Mouse (Mus musculus): ENCODE measurements around the gene Prdx2. TPM values are rescaled to one million over a fixed set of nuclear protein-coding genes. Genes with fewer than 3 reads are reported as not detected.

Gene Prdx2
- polyA plus RNA-seq, 1 experiment from 2014 or later, result 1,040 TPM

- H3K4me3 ChIP-seq (ENCODE audit: low read length), result no peak overlapping the region
- 31% methylated on average over 11 of the region's 11 CpGs for WGBS
- H3K9me3 ChIP-seq (ENCODE audit: control insufficient read depth, low read length), result no peaks in the 10 kb centered on the region
- peak overlapping the region; percentile 6; the same call in 1 of the 2 replicates for H3K4me2 ChIP-seq (ENCODE audit: low read length)
- H3K27ac ChIP-seq (ENCODE audit: low read depth, low read length), result peak overlapping the region; percentile 1; the same call in 1 of the 2 replicates
- H3K4me1 ChIP-seq (ENCODE audit: control insufficient read depth, insufficient read depth, low read depth, low read length), result peaks cover 59% of the 10 kb centered on the region
- H3K36me3 ChIP-seq (ENCODE audit: control insufficient read depth, insufficient read depth, low read length), result no peaks in the 10 kb centered on the region
- H3K27me3 ChIP-seq (replicated peaks; ENCODE audit: control insufficient read depth, insufficient read depth, low read length), result peaks cover 5% of the 10 kb centered on the region
- 0 out of 2 replicates have a peak overlapping the region, but pooled peaks have one; percentile 8 for H3K9ac ChIP-seq (ENCODE audit: low read depth, low read length)
- ATAC-seq, result no peak
Observed at GRCm38 (mm10) chr8:84980622-84981358, 11.4 kb downstream of the Prdx2 start.

- Histone ChIP-seq H3K9ac (ENCODE audit: low read depth, low read length) (no peak overlapping the region), H3K27ac (ENCODE audit: low read depth, low read length) (no peak overlapping the region), H3K4me1 (ENCODE audit: control insufficient read depth, insufficient read depth, low read depth, low read length) (peaks cover 50% of the 10 kb centered on the region), H3K27me3 (replicated peaks; ENCODE audit: control insufficient read depth, insufficient read depth, low read length) (peaks cover 5% of the 10 kb centered on the region), H3K4me2 (ENCODE audit: low read length) (no peak overlapping the region), H3K4me3 (ENCODE audit: low read length) (no peak overlapping the region), H3K9me3 (ENCODE audit: control insufficient read depth, low read length) (no peaks in the 10 kb centered on the region), H3K36me3 (ENCODE audit: control insufficient read depth, insufficient read depth, low read length) (no peaks in the 10 kb centered on the region)
- ATAC-seq, result no peak
- 78% methylated on average over 15 of the region's 15 CpGs for WGBS
Observed at GRCm38 (mm10) chr8:84981644-84982498, 12.5 kb downstream of the Prdx2 start.

DNA sequence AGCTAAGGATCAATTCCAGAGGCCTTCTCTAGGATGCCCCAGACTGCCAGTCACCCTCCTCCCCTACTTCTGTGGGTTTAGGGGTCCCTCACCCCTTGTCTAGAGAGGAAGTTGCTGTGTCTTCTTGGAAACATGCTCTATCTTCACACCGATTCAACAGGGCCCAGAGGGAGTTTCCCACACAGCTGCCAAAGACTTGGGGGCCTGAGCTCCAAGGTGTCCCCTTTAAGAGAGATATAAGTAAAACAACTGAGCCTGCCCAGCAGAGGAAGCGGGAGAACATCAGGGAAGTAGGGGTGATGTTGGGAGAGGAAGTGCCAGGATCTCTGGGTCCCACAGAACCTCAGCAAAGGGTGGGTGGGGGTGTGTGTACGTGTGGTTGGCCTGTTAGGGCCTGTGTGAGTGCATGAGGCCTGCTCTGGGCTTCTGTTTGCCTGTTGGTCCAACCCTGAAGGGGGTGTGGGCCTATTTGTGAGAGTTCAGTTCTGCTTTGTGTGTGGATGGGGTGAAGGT, 13.2 kb downstream of the Prdx2 start:
- H3K27me3 ChIP-seq (replicated peaks; ENCODE audit: control insufficient read depth, insufficient read depth, low read length), result peaks cover 4% of the 10 kb centered on the region; the same call in 1 of the 2 replicates
- no peak overlapping the region for H3K4me3 ChIP-seq (ENCODE audit: low read length)
- H3K4me2 ChIP-seq (ENCODE audit: low read length), result no peak overlapping the region
- WGBS, result 64% methylated on average over 3 of the region's 3 CpGs
- no peaks in the 10 kb centered on the region for H3K9me3 ChIP-seq (ENCODE audit: control insufficient read depth, low read length)
- ATAC-seq, result no peak
- H3K27ac ChIP-seq (ENCODE audit: low read depth, low read length), result no peak overlapping the region
- H3K4me1 ChIP-seq (ENCODE audit: control insufficient read depth, insufficient read depth, low read depth, low read length), result peaks cover 44% of the 10 kb centered on the region
- no peak overlapping the region for H3K9ac ChIP-seq (ENCODE audit: low read depth, low read length)
- no peaks in the 10 kb centered on the region for H3K36me3 ChIP-seq (ENCODE audit: control insufficient read depth, insufficient read depth, low read length)

GRCm38 (mm10) chr8:84984294-84985048, 15.1 kb downstream of the Prdx2 start:
- Histone ChIP-seq H3K4me1 (ENCODE audit: control insufficient read depth, insufficient read depth, low read depth, low read length) (peaks cover 30% of the 10 kb centered on the region), H3K27ac (ENCODE audit: low read depth, low read length) (0 out of 2 replicates have a peak overlapping the region, but pooled peaks have one; percentile 81)
- WGBS, result 16% methylated on average over 16 of the region's 16 CpGs

GRCm38 (mm10) chr8:84985049-84985683, 15.8 kb downstream of the Prdx2 start:
- under 1% methylated on average over 23 of the region's 23 CpGs for WGBS
- H3K27me3 ChIP-seq (replicated peaks; ENCODE audit: control insufficient read depth, insufficient read depth, low read length), result no peaks in the 10 kb centered on the region; the same call in 1 of the 2 replicates

More at GRCm38 (mm10) chr8:84984294-84985048, 15.1 kb downstream of the Prdx2 start:
- Histone ChIP-seq H3K27me3 (replicated peaks; ENCODE audit: control insufficient read depth, insufficient read depth, low read length) (no peaks in the 10 kb centered on the region; the same call in 1 of the 2 replicates), H3K36me3 (ENCODE audit: control insufficient read depth, insufficient read depth, low read length) (no peaks in the 10 kb centered on the region), H3K9ac (ENCODE audit: low read depth, low read length) (peak overlapping the region; percentile 6; the same call in 1 of the 2 replicates), H3K9me3 (ENCODE audit: control insufficient read depth, low read length) (no peaks in the 10 kb centered on the region), H3K4me2 (ENCODE audit: low read length) (peak overlapping the region; percentile 99), H3K4me3 (ENCODE audit: low read length) (peak overlapping the region; percentile 55; the same call in 1 of the 2 replicates)
- ATAC-seq, result no peak

GRCm38 (mm10) chr8:84985684-84986378, 16.4 kb downstream of the Prdx2 start:
- Histone ChIP-seq H3K27ac (ENCODE audit: low read depth, low read length) (peak overlapping the region; percentile 81), H3K9ac (ENCODE audit: low read depth, low read length) (peak overlapping the region; percentile 72), H3K4me3 (ENCODE audit: low read length) (peak overlapping the region; percentile 55), H3K27me3 (replicated peaks; ENCODE audit: control insufficient read depth, insufficient read depth, low read length) (no peaks in the 10 kb centered on the region; the same call in 1 of the 2 replicates), H3K36me3 (ENCODE audit: control insufficient read depth, insufficient read depth, low read length) (no peaks in the 10 kb centered on the region), H3K4me2 (ENCODE audit: low read length) (peak overlapping the region; percentile 99), H3K4me1 (ENCODE audit: control insufficient read depth, insufficient read depth, low read depth, low read length) (peaks cover 18% of the 10 kb centered on the region), H3K9me3 (ENCODE audit: control insufficient read depth, low read length) (no peaks in the 10 kb centered on the region)
- ATAC-seq, result peak; percentile 67
- 0% methylated on average over 53 of the region's 53 CpGs for WGBS

More at GRCm38 (mm10) chr8:84985049-84985683, 15.8 kb downstream of the Prdx2 start:
- Histone ChIP-seq H3K27ac (ENCODE audit: low read depth, low read length) (peak overlapping the region; percentile 81), H3K4me3 (ENCODE audit: low read length) (peak overlapping the region; percentile 55), H3K36me3 (ENCODE audit: control insufficient read depth, insufficient read depth, low read length) (no peaks in the 10 kb centered on the region), H3K4me2 (ENCODE audit: low read length) (peak overlapping the region; percentile 99), H3K4me1 (ENCODE audit: control insufficient read depth, insufficient read depth, low read depth, low read length) (peaks cover 23% of the 10 kb centered on the region), H3K9ac (ENCODE audit: low read depth, low read length) (peak overlapping the region; percentile 72), H3K9me3 (ENCODE audit: control insufficient read depth, low read length) (no peaks in the 10 kb centered on the region)
- no peak for ATAC-seq

DNA sequence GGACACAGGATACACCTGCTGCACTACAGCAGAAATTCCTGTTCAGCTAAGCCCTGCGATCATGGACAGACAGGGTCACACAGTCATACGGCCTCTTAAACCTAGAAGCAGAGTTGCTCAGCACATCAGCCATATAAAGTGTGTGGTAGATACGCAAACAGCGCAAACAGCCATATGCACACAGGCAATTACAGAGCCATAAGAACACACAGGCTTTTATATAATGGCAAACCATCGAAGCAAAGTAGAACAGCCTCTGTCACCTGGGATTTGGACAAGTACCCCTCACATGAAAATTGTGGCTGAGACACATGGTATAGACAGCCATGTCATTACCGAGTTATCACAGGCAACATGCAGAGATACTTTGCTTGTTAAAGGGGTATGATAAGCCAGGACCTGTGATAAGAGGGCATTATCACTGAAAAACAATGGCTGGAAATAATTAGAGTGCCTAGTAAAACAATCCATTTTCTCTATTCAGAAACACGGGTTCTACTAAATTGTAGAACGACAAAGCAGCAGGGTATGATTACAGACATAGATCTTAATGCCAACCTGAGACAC, 17.1 kb downstream of the Prdx2 start:
- Histone ChIP-seq H3K27ac (ENCODE audit: low read depth, low read length) (peak overlapping the region; percentile 81), H3K4me2 (ENCODE audit: low read length) (peak overlapping the region; percentile 99), H3K9me3 (ENCODE audit: control insufficient read depth, low read length) (no peaks in the 10 kb centered on the region), H3K36me3 (ENCODE audit: control insufficient read depth, insufficient read depth, low read length) (no peaks in the 10 kb centered on the region), H3K27me3 (replicated peaks; ENCODE audit: control insufficient read depth, insufficient read depth, low read length) (no peaks in the 10 kb centered on the region; the same call in 1 of the 2 replicates), H3K4me3 (ENCODE audit: low read length) (peak overlapping the region; percentile 55), H3K4me1 (ENCODE audit: control insufficient read depth, insufficient read depth, low read depth, low read length) (peaks cover 18% of the 10 kb centered on the region), H3K9ac (ENCODE audit: low read depth, low read length) (0 out of 2 replicates have a peak overlapping the region, but pooled peaks have one; percentile 72)
- WGBS, result 37% methylated on average over 8 of the region's 8 CpGs
- ATAC-seq, result no peak; the same call in 1 of the 2 replicates
